Mouse (Mus musculus) layer of hippocampus, adult 9-10 months (tissue): ENCODE measurements around the gene Il1rl1.

Source experiments
- DNase-seq: peaks from one replicate; pipeline ENCODE4 v3.0.0; 2022; ENCODE audit warnings: low spot score

Il1rl1 gene

DNA sequence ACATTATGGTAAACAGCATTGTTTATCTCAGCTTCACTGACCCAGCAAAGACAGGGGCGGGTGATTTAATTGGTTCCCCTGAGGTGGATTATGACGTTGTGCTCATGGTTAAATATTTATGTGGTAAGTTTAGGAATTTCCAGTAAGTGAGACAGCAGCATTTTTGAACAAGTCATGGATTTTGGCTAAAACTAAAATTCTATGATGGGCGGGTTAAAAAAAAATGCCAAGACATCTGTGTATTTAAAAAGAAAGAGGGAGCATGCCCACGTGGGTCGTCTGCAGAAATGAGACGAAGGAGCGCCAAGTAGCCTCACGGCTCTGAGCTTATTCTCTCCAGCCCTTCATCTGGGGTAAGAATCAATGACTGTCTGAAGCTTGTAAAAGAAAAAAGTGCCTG, 10.1 kb downstream of the Il1rl1 start:
- DNase-seq, result no peak

DNA sequence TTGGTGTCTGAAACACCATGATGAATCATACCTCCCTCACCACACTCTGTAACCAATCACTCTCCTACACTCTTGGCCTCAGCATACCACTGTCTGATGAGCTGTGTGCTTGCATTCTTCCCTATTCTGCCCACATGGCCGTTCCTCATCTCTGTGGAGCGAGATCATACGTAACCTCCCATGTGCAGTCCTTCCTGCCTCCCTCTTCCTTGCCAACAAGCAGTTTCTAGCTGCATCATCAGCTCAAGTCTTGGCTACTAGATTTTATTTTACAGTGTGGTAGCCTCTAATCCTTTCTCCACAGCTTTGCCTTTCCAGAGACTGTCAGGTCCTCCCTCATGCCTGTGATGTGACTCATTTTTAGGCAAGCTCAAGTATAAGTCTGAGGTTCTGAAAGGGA, 15.4 kb downstream of the Il1rl1 start:
- DNase-seq, result peak; percentile 9

DNA sequence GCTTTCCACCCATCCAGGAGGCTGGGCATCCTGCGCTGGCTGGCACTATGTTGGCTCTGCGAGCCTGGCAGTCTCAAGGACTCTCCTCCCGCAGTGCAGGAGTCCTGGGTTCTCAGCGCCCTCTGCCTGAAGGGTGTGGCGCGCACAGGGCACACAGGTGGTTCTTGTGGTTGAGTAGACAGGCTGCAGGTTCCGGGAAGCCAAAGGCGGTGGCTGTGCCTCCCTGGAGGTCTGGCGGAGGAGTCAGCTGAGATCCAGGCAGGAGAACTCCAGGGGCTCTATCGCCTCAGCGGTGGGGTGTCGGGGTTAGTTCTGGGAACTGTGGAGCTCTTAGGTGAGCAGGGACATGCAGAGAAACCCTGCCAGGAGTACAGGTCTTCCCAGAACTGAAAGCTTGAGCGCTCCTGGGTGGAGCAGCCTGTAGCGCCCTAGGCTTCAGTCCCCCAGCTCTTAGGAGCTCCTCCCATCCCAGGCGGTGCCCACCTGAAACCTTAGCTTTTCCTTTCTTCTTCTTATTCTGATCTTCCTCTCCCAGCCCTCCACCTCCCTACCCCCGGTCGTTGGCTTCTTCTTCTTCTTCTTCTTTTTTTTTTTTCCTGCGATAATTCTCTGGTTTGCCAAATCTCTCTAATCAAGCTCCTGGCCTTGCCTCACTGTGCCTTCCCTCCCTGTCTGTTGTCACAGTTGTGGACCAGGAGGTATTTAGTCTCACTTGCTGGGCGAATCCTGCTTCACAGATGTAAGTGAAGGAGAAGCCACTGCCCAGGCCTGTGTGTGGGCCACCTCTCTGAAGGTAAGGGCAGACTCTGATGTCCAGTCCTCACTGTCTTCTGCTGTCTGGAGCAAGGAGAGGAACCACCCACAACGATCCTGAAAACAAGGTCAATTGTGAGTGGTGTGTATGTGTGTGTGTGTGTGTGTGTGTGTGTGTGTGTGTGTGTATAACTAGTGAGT, 36.4 kb downstream of the Il1rl1 start, which contains the start of gene Il18r1:
Gene Il18r1 (plus strand): TSS at position 76 of the 954 bp plus-strand sequence.
- DNase-seq, result no peak

DNA sequence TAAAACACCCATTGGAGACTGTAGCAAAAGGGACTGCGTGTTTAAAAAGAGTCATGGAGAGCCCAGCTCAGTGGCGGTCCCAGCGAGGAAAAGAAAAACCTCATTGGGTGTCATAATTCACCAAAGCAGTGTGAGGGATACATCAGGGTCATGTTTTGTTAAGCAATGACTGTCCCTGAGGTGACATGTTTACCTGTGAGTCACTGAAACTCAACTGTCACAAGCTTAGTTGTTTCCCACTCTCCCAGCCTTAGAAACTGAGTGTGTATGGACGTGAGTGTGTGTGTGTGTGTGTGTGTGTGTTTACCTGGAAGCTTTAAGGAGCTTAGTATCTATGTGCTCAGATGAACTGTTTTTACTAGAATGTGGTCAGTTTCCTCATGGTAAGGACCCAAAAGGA, 37.9 kb downstream of the Il1rl1 start:
- DNase-seq, result no peak

DNA sequence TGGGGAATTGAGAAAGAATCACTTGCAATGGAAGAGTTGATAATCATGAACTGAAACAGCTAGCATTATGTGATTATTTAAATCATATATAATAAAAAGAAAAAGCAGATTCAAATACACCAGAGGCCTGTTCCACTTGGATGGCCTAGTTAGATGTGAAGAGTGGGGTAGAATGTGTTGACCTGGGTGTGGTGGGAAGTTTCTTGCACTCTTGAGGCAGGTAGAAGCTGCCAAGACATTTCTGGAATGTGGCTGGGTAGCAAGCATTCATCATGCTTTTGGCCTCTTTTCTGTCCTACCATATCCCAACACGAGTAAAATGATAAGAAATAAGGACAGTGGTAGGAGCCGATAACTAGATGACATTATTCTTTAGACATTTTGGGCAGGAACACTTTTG, 39.4 kb downstream of the Il1rl1 start:
- DNase-seq, result no peak

DNA sequence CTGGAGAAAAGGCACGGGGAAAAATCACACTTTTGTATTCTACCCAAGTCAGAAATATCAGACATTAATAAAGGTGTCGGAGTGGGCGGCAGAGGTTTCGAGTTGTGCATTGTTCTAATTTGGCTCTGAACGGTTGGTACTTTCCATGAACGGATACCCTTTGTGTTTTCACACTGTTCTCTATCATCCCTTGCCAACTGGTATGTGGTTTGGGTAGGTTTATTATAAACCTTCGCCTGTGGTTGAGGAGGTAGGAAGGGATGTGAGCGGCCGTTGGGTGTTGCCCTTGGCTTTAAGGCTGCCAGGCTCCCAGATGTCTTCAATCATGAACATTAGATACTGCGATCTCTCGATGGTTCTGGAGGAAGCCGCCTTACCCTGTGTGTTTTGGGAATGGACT, 40.5 kb downstream of the Il1rl1 start:
- no peak for DNase-seq

DNA sequence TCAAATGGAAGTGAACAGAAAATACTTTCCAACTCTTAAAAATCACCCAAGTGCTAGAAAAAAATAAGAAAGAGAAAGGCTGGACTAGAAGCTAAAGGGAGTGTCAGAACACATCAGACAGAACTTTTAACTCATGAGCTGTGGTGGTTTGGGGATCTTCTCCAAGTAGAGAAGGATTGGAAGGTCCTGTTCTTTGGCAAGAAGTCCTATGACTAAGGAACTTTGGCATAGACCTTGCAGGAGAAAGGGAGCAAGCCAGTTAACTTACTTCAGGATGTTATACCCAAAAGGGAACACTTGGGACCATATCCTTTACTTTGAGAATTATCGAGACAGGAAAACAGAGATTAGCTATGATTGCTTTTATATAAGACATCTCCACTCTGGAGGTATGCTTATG, 43.0 kb downstream of the Il1rl1 start:
- no peak for DNase-seq

DNA sequence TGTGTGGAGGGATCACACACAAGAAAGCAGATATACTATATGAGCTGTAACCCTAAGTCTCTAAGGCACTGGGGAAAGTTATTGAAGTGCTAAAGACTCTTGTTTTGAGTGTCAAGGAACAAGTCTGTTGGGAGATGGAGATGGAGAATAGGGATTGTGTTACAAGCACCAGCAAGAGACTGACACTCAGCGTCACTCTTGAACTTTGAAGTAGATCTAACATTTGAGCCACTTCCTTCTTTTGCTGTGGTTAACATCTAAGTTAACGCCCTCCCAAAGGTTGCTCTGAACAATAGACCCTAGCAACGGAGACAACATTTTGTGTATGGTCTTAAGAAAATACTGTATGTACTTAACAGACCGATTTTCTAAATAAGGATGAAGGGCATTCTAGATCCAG, 44.3 kb downstream of the Il1rl1 start:
- DNase-seq, result no peak

DNA sequence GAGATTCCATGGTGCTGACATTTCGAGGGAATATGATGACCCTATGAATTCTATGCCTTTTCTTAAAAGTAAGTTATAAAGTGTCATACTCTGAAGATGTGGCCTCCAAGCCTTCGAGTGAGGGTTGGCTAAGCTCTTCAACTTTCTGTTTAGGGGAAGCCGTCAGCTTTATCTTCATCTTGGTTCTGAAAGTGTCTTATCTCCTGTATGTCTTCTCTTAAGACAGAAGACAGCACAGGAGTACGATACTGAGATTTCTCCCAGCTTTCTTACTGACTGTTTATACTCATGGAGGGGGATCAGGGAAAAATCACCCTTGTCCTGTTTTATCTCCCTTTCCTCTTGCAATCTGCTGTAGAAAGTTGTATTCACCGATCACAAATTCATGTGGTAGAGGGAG, 45.0 kb downstream of the Il1rl1 start:
- no peak for DNase-seq

DNA sequence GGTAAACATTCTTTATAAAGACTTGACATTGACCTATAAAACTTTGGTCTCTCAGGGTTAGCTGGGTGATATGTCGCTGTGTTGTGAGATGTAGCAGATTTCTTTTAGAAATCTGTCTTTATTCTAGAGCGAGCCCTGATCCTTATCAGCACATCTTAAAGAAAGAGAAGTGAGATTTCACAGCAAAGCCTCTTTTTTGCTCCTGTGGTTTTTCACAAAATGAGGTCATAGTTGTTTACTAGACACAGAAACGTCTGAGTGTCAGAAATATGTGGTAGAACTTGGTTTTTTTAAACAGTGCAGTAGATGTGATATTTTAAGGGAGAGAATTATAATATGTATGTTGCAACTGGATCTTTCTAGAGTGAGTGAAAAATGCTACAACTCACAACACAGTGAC, 46.3 kb downstream of the Il1rl1 start:
- DNase-seq, result peak; percentile 5

DNA sequence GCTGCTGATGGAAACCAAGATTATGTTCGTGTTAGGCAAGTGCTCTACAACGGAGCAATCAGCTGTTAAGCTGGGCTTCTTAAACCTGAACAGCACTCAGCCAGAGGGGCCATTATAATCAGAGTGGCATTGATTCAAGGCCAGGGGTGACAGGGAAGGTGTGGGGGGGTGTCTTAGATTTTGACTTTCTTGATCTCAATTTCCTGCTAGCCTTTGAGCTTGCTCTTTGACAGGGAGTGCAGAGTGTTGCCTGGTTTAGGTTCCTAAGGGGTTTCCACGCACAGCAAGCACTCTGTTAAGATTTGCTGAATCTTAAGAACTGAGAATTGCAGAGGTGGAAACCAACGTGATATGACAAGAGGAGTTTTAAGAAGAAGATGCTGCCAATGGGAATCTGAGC, 47.4 kb downstream of the Il1rl1 start:
- DNase-seq, result no peak

DNA sequence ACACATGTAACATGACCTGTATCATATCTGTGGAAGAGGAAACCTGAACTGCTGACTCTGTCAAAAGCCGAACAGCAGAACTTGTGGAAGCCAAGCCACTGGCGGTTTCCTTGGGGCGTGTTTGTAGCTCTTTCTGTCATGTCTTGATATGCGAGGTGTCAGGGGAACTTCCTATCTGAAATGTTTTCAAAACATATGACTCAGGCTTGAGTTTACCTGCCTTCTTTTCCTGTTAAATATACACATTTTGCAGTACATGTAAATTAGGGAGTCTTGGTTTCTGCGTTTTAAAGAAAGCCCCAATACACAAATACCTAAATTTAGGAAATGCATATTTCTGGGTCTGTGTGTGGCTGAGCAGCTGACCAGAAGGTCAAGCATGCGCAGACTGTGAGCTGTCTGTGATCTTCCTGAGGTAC, 50.1 kb downstream of the Il1rl1 start:
- no peak for DNase-seq

DNA sequence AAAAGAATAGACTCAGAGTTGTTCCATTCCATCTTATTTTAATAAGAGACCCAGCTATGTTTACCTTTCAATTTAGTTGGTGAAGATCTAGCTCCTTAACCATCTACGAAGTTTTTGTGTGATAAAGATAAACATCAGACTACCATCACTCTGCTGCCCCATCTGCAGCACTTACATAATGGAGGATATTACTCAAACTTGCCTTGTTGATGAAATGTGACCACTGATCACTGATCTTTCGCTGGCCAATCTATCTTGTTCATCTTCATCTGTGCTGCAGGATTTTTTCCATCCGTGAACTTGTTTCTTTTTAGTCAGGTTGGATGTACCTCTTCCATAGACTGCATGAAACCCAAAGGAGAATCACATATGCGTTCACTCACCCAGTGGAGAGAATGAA, 65.2 kb downstream of the Il1rl1 start:
- no peak for DNase-seq

DNA sequence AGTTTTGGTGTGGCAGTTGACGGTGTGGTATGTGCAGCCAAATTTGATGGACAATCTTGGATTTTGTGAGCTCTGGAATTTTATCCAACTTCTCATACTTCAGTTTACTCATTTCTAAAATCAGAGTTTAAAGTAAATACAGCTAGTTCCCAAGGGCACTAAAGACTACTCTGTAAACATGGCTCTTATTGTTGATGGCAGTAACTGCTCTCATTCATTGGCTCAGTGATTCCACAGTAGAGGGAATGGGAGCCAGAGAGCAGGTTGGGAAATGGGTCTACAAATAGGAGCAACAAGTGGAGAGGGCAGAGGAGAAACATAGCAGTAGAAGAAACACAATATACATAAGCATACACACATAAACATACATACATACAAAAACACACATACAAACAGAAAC, 70.3 kb downstream of the Il1rl1 start:
- no peak for DNase-seq

DNA sequence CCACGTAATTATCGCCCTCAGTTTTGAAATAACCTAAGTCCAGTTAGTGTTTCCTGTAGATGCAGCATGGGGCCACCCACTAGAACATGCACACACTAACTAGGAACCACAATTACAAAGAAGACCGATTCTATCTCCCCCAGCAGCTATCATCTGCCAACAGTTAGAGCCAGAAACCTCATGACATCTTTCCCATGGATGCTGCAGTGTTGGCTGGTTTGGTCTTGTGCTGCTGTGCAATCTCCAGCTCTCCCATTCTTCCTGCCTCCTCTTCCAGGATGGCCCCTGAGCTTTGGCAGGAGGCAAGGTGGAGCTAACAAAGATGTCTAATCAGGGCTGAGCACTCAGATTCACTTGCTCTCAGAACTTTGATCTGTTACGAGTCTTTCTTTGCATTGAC, 71.8 kb downstream of the Il1rl1 start:
- no peak for DNase-seq

DNA sequence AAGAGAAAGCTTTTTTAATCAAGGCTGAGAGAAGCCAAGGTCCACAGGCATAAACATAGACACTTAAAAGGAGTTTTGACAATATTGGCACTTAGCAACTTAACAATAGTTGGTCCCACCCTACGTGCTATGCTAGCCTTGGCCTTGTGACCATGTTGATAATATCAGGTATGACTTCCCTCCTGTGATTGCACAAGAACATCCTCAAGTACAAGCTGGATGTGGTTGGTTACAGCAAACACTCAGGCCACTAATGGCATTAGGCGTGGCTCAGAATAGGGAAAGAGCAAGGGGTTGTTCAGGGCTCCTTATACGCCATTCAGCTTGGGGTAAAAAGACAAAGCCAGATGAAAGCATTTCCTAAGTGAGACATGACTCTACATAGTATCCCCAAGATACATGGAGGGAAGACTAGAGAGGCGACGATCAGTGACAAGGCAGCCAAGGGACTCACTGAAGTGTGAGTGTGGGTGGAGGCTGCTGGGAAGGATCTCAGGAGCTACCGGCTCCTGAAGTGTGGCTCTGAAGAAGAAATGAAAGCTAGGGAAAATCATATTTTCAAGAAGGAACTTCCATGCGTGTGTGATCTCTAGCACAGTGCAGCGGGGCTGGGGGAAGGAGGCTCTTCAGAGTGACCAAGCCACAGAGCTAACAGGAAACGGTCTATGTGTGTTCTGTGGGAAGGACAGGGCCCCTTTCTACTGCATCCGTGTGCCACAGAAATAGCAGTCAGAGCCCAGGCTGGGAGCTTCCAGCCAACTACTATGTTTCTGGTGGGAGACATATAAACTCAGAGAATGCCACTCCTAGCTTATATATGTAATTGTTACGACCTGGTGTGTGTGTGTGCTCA, 72.4 kb downstream of the Il1rl1 start:
- no peak for DNase-seq

DNA sequence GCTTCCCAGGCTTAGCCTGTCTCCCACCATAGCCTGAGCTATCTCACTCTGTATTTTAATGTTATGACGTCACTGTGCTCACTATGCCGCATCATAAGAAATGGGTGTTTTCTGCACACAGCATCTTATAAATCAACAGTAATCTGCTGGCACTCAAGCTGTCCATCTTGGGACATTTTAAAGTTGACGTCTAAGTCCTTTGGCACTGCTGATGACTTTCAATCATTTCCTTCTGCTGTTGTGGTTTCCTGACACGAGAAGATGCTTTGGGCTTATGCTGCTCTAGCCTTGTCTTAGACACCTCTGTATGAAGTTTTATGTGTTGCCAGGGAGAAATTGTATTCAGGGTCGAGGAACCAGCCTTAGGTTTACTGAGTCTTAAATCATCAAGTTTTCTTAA, 75.2 kb downstream of the Il1rl1 start:
- DNase-seq, result no peak
